Mouse (Mus musculus) kidney, adult 11 months (tissue): ENCODE data around the gene Map3k3.
A peak's percentile ranks its signal among the peaks of the same experiment; 100 is the strongest.
"Not testable (repeated sequence)": the region's sequence is repeated elsewhere in the genome, so short reads cannot be mapped to it uniquely, and the experiment has no call there.

Source experiments
- DNase-seq: peaks from one replicate; pipeline ENCODE4 v3.0.0; 2022

Map3k3 gene

GRCm38 (mm10) chr11:106083708-106084701, at the start of gene Map3k3:
Gene Map3k3 (plus strand): TSS chr11:106084613.
- DNase-seq, result peak; percentile 100

- DNase-seq, result no peak
These were observed 49.4 kb upstream of the Map3k3 start for GRCm38 (mm10) chr11:106034986-106035385.

GRCm38 (mm10) chr11:106036548-106037417, 47.6 kb upstream of the Map3k3 start, which contains the start of gene Dcaf7:
Gene Dcaf7 (plus strand): TSS chr11:106036872.
- DNase-seq, result peak; percentile 97

GRCm38 (mm10) chr11:106037418-106037751, 47.0 kb upstream of the Map3k3 start:
- DNase-seq, result no peak

- DNase-seq, result no peak
These were observed 40.1 kb upstream of the Map3k3 start for GRCm38 (mm10) chr11:106044349-106044748.

GRCm38 (mm10) chr11:106045256-106045655, 39.2 kb upstream of the Map3k3 start:
- no peak for DNase-seq

- no peak for DNase-seq
These were observed 38.6 kb upstream of the Map3k3 start for GRCm38 (mm10) chr11:106045780-106046179.

GRCm38 (mm10) chr11:106046584-106046983, 37.8 kb upstream of the Map3k3 start:
- DNase-seq, result no peak

- no peak for DNase-seq
These were observed 30.5 kb upstream of the Map3k3 start for GRCm38 (mm10) chr11:106053921-106054320.

- no peak for DNase-seq
These were observed 29.8 kb upstream of the Map3k3 start for GRCm38 (mm10) chr11:106054600-106054999.

GRCm38 (mm10) chr11:106055341-106055740, 29.1 kb upstream of the Map3k3 start:
- no peak for DNase-seq

- no peak for DNase-seq
These were observed 27.5 kb upstream of the Map3k3 start for GRCm38 (mm10) chr11:106056819-106057491.

- DNase-seq, result no peak
These were observed 26.4 kb upstream of the Map3k3 start for GRCm38 (mm10) chr11:106058020-106058419.

GRCm38 (mm10) chr11:106060549-106060948, 23.9 kb upstream of the Map3k3 start:
- DNase-seq, result no peak

GRCm38 (mm10) chr11:106061311-106061710, 23.1 kb upstream of the Map3k3 start:
- DNase-seq, result no peak

GRCm38 (mm10) chr11:106063756-106064155, 20.7 kb upstream of the Map3k3 start:
- DNase-seq, result no peak

- DNase-seq, result no peak
These were observed 19.1 kb upstream of the Map3k3 start for GRCm38 (mm10) chr11:106065073-106065922.

GRCm38 (mm10) chr11:106065923-106066571, 18.4 kb upstream of the Map3k3 start, which contains the start of gene Taco1:
Gene Taco1 (plus strand): TSS chr11:106066061.
- DNase-seq, result peak; percentile 95

- not testable (repeated sequence) for DNase-seq
These were observed 17.8 kb upstream of the Map3k3 start for GRCm38 (mm10) chr11:106066616-106067015.

- DNase-seq, result no peak
These were observed 10.6 kb upstream of the Map3k3 start for GRCm38 (mm10) chr11:106073774-106074173.

GRCm38 (mm10) chr11:106076321-106076720, 8.1 kb upstream of the Map3k3 start:
- DNase-seq, result peak; percentile 33
